Mouse (Mus musculus): ENCODE results near the gene Gtpbp10.

The Gtpbp10 gene

GRCm38 (mm10) chr5:5559079-5559740 is at the start of gene Gtpbp10:
Gene Gtpbp10, minus strand, starts transcription at chr5:5559538.
- peak; percentile 82 for DNase-seq (ENCODE audit: low spot score)

- no peak for DNase-seq (ENCODE audit: low spot score)
Observed at GRCm38 (mm10) chr5:5587686-5588085, 28.3 kb upstream of the Gtpbp10 start.

GRCm38 (mm10) chr5:5573749-5574317 is 14.5 kb upstream of the Gtpbp10 start, which contains the start of gene Gm8773:
Gene Gm8773, plus strand, starts transcription at chr5:5573799.
- no peak for DNase-seq (ENCODE audit: low spot score)

- DNase-seq (ENCODE audit: low spot score) = no peak
Observed at GRCm38 (mm10) chr5:5562435-5562834, 3.1 kb upstream of the Gtpbp10 start.

GRCm38 (mm10) chr5:5561041-5561706 is 1.8 kb upstream of the Gtpbp10 start:
- DNase-seq (ENCODE audit: low spot score) = no peak

GRCm38 (mm10) chr5:5559798-5560197 is 460 bp upstream of the Gtpbp10 start:
- DNase-seq (ENCODE audit: low spot score) = no peak

GRCm38 (mm10) chr5:5551110-5551509 is 8.2 kb downstream of the Gtpbp10 start:
- DNase-seq (ENCODE audit: low spot score) = no peak

- DNase-seq (ENCODE audit: low spot score) = no peak
Observed at GRCm38 (mm10) chr5:5540385-5540784, 19.0 kb downstream of the Gtpbp10 start.

GRCm38 (mm10) chr5:5539771-5540170 is 19.6 kb downstream of the Gtpbp10 start:
- DNase-seq (ENCODE audit: low spot score) = no peak

- no peak for DNase-seq (ENCODE audit: low spot score)
Observed at GRCm38 (mm10) chr5:5536131-5536530, 23.2 kb downstream of the Gtpbp10 start.

- no peak for DNase-seq (ENCODE audit: low spot score)
Observed at GRCm38 (mm10) chr5:5533656-5534420, 25.5 kb downstream of the Gtpbp10 start.

GRCm38 (mm10) chr5:5515411-5515810 is 43.9 kb downstream of the Gtpbp10 start:
- DNase-seq (ENCODE audit: low spot score) = no peak

GRCm38 (mm10) chr5:5514196-5515076 is 44.9 kb downstream of the Gtpbp10 start, which contains the start of gene Cldn12:
Gene Cldn12, minus strand, starts transcription at chr5:5514958.
- DNase-seq (ENCODE audit: low spot score) = peak; percentile 38

GRCm38 (mm10) chr5:5511401-5511800 is 47.9 kb downstream of the Gtpbp10 start:
- DNase-seq (ENCODE audit: low spot score) = no peak

GRCm38 (mm10) chr5:5510989-5511388 is 48.3 kb downstream of the Gtpbp10 start:
- DNase-seq (ENCODE audit: low spot score) = no peak

- no peak for DNase-seq (ENCODE audit: low spot score)
Observed at GRCm38 (mm10) chr5:5510304-5510887, 48.9 kb downstream of the Gtpbp10 start.

- no peak for DNase-seq (ENCODE audit: low spot score)
Observed at GRCm38 (mm10) chr5:5508231-5508630, 51.1 kb downstream of the Gtpbp10 start.

GRCm38 (mm10) chr5:5507701-5508225 is 51.6 kb downstream of the Gtpbp10 start:
- no peak for DNase-seq (ENCODE audit: low spot score)

- no peak for DNase-seq (ENCODE audit: low spot score)
Observed at GRCm38 (mm10) chr5:5504456-5504855, 54.9 kb downstream of the Gtpbp10 start.

GRCm38 (mm10) chr5:5503381-5503780 is 56.0 kb downstream of the Gtpbp10 start:
- no peak for DNase-seq (ENCODE audit: low spot score)

GRCm38 (mm10) chr5:5501583-5501982 is 57.8 kb downstream of the Gtpbp10 start:
- no peak for DNase-seq (ENCODE audit: low spot score)
